Mouse (Mus musculus): Measurements from ENCODE around the gene Ttc33. TPM values are rescaled to one million over a fixed set of nuclear protein-coding genes. Genes with fewer than 3 reads are reported as not detected.
A peak's percentile ranks its signal among the peaks of the same experiment; 100 is the strongest.

Ttc33 gene
- total and polyA plus RNA-seq, 3 experiments: 21.0 to 26.2 TPM; not detected in 1

GRCm38 (mm10) chr15:5238073-5238472, 52.7 kb downstream of the Ttc33 start (continued):
- TF ChIP-seq ELF1 (IDR thresholded peaks at IDR 0.05; ENCODE audit: low read depth, low read length) (no peak), ZKSCAN1 (IDR thresholded peaks at IDR 0.05; ENCODE audit: low read depth, low read length) (no peak), SMC3 (IDR thresholded peaks at IDR 0.05; ENCODE audit: low read depth, low read length) (no peak), CTCF (IDR thresholded peaks at IDR 0.05 in 2 of 3, conservative IDR thresholded peaks at IDR 0.05 in 1 of 3; ENCODE audit: control insufficient read depth in 1 of 3, insufficient read depth in 1 of 3, low read depth in 2 of 3, low read length in 3 of 3, poor library complexity in 1 of 3, severe bottlenecking in 1 of 3) (no peak), KAT2A (conservative IDR thresholded peaks at IDR 0.05; ENCODE audit: low read depth, low read length) (no peak), E2F4 (IDR thresholded peaks at IDR 0.05; ENCODE audit: borderline replicate concordance, low read depth, low read length) (no peak), POLR2AphosphoS5 (IDR thresholded peaks at IDR 0.05; ENCODE audit: borderline replicate concordance, low read depth, low read length) (no peak), POLR2A (IDR thresholded peaks at IDR 0.05; ENCODE audit: control insufficient read depth in 1 of 2, insufficient read depth in 1 of 2, low read depth in 1 of 2, low read length in 2 of 2, poor library complexity in 1 of 2) (no peak), NELFE (IDR thresholded peaks at IDR 0.05; ENCODE audit: low read depth, low read length) (no peak)

- H3K27me3 ChIP-seq (ENCODE audit: control insufficient read depth in 1 of 2, insufficient read depth in 2 of 2, low read length in 2 of 2): no peaks in the 10 kb centered on the region
- no peaks in the 10 kb centered on the region for H3K9me3 ChIP-seq (replicated peaks; ENCODE audit: insufficient read depth, low read length)
- H3K4me1 ChIP-seq (ENCODE audit: control insufficient read depth in 1 of 2, insufficient read depth in 2 of 2, low read length in 2 of 2): peaks cover 11 to 18% of the 10 kb centered on the region in 2 experiments
- peaks cover 1 to 23% of the 10 kb centered on the region in 2 experiments; a peak in 3 of 4 replicates for H3K36me3 ChIP-seq (ENCODE audit: control insufficient read depth in 1 of 2, insufficient read depth in 2 of 2, low read length in 2 of 2)
- H3K27ac ChIP-seq (ENCODE audit: control insufficient read depth, low read depth, low read length): peak overlapping the region; percentile 33; the same call in 1 of the 2 replicates
- H3K79me2 ChIP-seq (ENCODE audit: control insufficient read depth, insufficient read depth, low read length, poor library complexity): peaks cover 8% of the 10 kb centered on the region
- peak; percentile 27 for DNase-seq (ENCODE audit: low read depth, low spot score)
- no peak overlapping the region for H3K9ac ChIP-seq (ENCODE audit: control insufficient read depth, low read depth, low read length, poor library complexity, severe bottlenecking)
- no peak overlapping the region for H3K4me3 ChIP-seq (ENCODE audit: control insufficient read depth in 1 of 2, insufficient read depth in 1 of 2, low read depth in 2 of 2, low read length in 2 of 2)
- no peak for TF ChIP-seq E2F4 (IDR thresholded peaks at IDR 0.05; ENCODE audit: borderline replicate concordance, low read depth, low read length)
- no peak for TF ChIP-seq MAZ (IDR thresholded peaks at IDR 0.05; ENCODE audit: low read depth, low read length)
- no peak for TF ChIP-seq TBP (IDR thresholded peaks at IDR 0.05; ENCODE audit: low read depth, low read length)
- no peak for TF ChIP-seq CHD1 (IDR thresholded peaks at IDR 0.05; ENCODE audit: low read depth, low read length)
- no peak for TF ChIP-seq ELF1 (IDR thresholded peaks at IDR 0.05; ENCODE audit: low read depth, low read length)
- TF ChIP-seq HCFC1 (IDR thresholded peaks at IDR 0.05; ENCODE audit: low read depth, low read length): no peak
- TF ChIP-seq RCOR1 (IDR thresholded peaks at IDR 0.05; ENCODE audit: low read depth, low read length): no peak
- no peak for TF ChIP-seq MAFK (IDR thresholded peaks at IDR 0.05; ENCODE audit: borderline replicate concordance, low read depth, low read length)
- no peak for TF ChIP-seq ZC3H11A (IDR thresholded peaks at IDR 0.05; ENCODE audit: low read depth, low read length)
- no peak for TF ChIP-seq RAD21 (IDR thresholded peaks at IDR 0.05; ENCODE audit: low read depth, low read length)
- TF ChIP-seq BHLHE40 (IDR thresholded peaks at IDR 0.05; ENCODE audit: borderline replicate concordance, low read depth, low read length): no peak
- TF ChIP-seq MYC (IDR thresholded peaks at IDR 0.05; ENCODE audit: low read depth, low read length): no peak
- no peak for TF ChIP-seq ZMIZ1 (IDR thresholded peaks at IDR 0.05; ENCODE audit: low read depth, low read length)
- TF ChIP-seq USF1 (IDR thresholded peaks at IDR 0.05; ENCODE audit: low read depth, low read length): no peak
Measured at GRCm38 (mm10) chr15:5238553-5238952, 53.2 kb downstream of the Ttc33 start.
